ENCODE assay signal across 24 mouse cellular contexts in the genomic region with DNA sequence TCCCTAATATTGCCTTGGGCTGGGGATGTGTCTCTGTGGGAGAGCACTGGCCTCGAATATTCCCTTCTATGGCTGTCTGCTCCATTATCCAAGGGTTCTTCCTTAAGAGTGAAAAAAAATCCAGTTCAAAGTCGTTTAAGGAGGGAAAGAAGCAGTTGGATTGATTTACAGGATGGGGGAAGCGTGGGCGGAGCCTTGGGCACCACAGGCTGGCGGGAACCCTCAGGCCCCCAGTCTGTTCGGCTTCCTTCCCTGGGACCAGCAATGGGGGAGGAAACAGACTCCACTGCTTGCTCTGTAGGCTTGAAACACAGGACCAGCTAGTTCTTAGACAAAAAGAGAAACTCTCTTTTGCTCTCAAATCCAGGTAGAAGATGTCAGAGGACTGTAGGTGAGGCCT. TPM values are rescaled to one million over a fixed set of nuclear protein-coding genes. Genes with fewer than 3 reads are reported as not detected.
DNase-seq lines count a peak whose midpoint lies in the region; ATAC-seq and TF ChIP-seq lines count a peak whose summit lies in the region.
"Had no signal": no experiment of that assay in that cellular context is flagged by ENCODE, and none has a peak within 500 bp of the region (broad histone marks: within the 10 kb centered on the region; RNA-seq: fewer than 3 reads in every experiment).

No protein-coding gene starts in this region.

- no peak overlapping the region for H3K4me3 ChIP-seq in kidney, embryonic 15.5 days (replicated peaks)
- H3K4me3 ChIP-seq in lung, embryonic 14.5 days (ENCODE audit: low read depth, low read length) = no peak overlapping the region
- H3K4me3 ChIP-seq in lung, postnatal 0 days (ENCODE audit: low read depth, low read length) = no peak overlapping the region
- H3K4me3 ChIP-seq: embryonic facial prominence, embryonic 15.5 days; forebrain, embryonic 15.5 days; liver, embryonic 13.5 days had no signal

- H3K4me2 ChIP-seq in kidney, embryonic 15.5 days = no peak overlapping the region
- H3K4me2 ChIP-seq in lung, embryonic 14.5 days = no peak overlapping the region
- no peak overlapping the region for H3K4me2 ChIP-seq in lung, postnatal 0 days (replicated peaks; ENCODE audit: low read depth, low read length)
- H3K4me2 ChIP-seq: embryonic facial prominence, embryonic 15.5 days; forebrain, embryonic 15.5 days; heart, embryonic 11.5 days; liver, embryonic 13.5 days had no signal

- 12% methylated on average over 6 of the region's 6 CpGs for WGBS in kidney, embryonic 15.5 days
- 31% methylated on average over 6 of the region's 6 CpGs for WGBS in lung, embryonic 14.5 days
- WGBS in lung, postnatal 0 days = 36% methylated on average over 6 of the region's 6 CpGs

- no peak for TF ChIP-seq CTCF in lung, embryonic 14.5 days (IDR thresholded peaks at IDR 0.05; ENCODE audit: low read depth)
- no peak for TF ChIP-seq CTCF in lung, postnatal 0 days (IDR thresholded peaks at IDR 0.05)

- no peak for TF ChIP-seq EP300 in lung, postnatal 0 days (IDR thresholded peaks at IDR 0.05)

- H3K9me3 ChIP-seq in kidney, embryonic 15.5 days (replicated peaks) = no peaks in the 10 kb centered on the region
- H3K9me3 ChIP-seq in lung, embryonic 14.5 days (ENCODE audit: low read depth, low read length) = no peaks in the 10 kb centered on the region
- H3K9me3 ChIP-seq in lung, postnatal 0 days (ENCODE audit: low read length) = no peaks in the 10 kb centered on the region
- H3K9me3 ChIP-seq: embryonic facial prominence, embryonic 15.5 days; forebrain, embryonic 15.5 days; liver, embryonic 13.5 days had no signal

- H3K9ac ChIP-seq in kidney, embryonic 15.5 days = no peak overlapping the region
- no peak overlapping the region for H3K9ac ChIP-seq in lung, embryonic 14.5 days
- H3K9ac ChIP-seq in lung, postnatal 0 days (replicated peaks; ENCODE audit: low read depth) = no peak overlapping the region
- H3K9ac ChIP-seq: embryonic facial prominence, embryonic 15.5 days; forebrain, embryonic 15.5 days; liver, embryonic 13.5 days had no signal

- no peaks in the 10 kb centered on the region for H3K27me3 ChIP-seq in kidney, embryonic 15.5 days
- no peaks in the 10 kb centered on the region for H3K27me3 ChIP-seq in lung, embryonic 14.5 days (ENCODE audit: insufficient read depth, low read length)
- no peaks in the 10 kb centered on the region for H3K27me3 ChIP-seq in lung, postnatal 0 days (replicated peaks; ENCODE audit: insufficient read depth, low read length)
- H3K27me3 ChIP-seq: embryonic facial prominence, embryonic 15.5 days; forebrain, embryonic 15.5 days; liver, embryonic 13.5 days had no signal

- no peak for ATAC-seq in kidney, embryonic 15.5 days (replicated peaks; ENCODE audit: low FRiP score)
- no peak for ATAC-seq in lung, embryonic 14.5 days (ENCODE audit: insufficient read depth)
- no peak for ATAC-seq in lung, postnatal 0 days
- ATAC-seq in hematopoietic stem cell, adult 5-6 weeks (replicated peaks in 1 of 2; ENCODE audit: insufficient read depth in 1 of 2, low FRiP score in 2 of 2, low TSS enrichment in 1 of 2, low read depth in 1 of 2, poor library complexity in 2 of 2, severe bottlenecking in 2 of 2) = peak; percentile 42 to 65; a peak in 2 of 4 replicates
- ATAC-seq: forebrain, embryonic 15.5 days; hindbrain, postnatal 0 days; intestine, embryonic 16.5 days had no signal

- no peaks in the 10 kb centered on the region for H3K36me3 ChIP-seq in kidney, embryonic 15.5 days
- H3K36me3 ChIP-seq in lung, embryonic 14.5 days (ENCODE audit: insufficient read depth) = no peaks in the 10 kb centered on the region
- H3K36me3 ChIP-seq in lung, postnatal 0 days (ENCODE audit: insufficient read depth, low read length) = no peaks in the 10 kb centered on the region
- H3K36me3 ChIP-seq: embryonic facial prominence, embryonic 15.5 days; forebrain, embryonic 15.5 days; liver, embryonic 13.5 days had no signal

- DNase-seq in kidney, adult 18-20 months = no peak
- peak; percentile 54 for DNase-seq in lung, embryonic 14.5 days
- no peak for DNase-seq in lung, postnatal 0 days (ENCODE audit: low spot score)
- no peak for DNase-seq in left cerebral cortex, adult 18-20 months (ENCODE audit: low spot score in 2 of 2)
- DNase-seq in cerebellum, adult 9-11 months = no peak
- DNase-seq: adrenal gland, adult 2 months; B cell, adult 2 months; cerebellum, adult 11-12 months; cerebellum, postnatal 25 days; gastrocnemius, postnatal 10 days; liver, embryonic 13.5 days; lung, adult 2 months; lung, postnatal 36 days; midbrain, embryonic 14.5 days; thymus, adult 2 months had no signal

- peak overlapping the region; percentile 34 for H3K27ac ChIP-seq in kidney, embryonic 15.5 days
- H3K27ac ChIP-seq in lung, embryonic 14.5 days (ENCODE audit: low read depth) = no peak overlapping the region
- H3K27ac ChIP-seq in lung, postnatal 0 days (ENCODE audit: low read length) = no peak overlapping the region
- H3K27ac ChIP-seq: embryonic facial prominence, embryonic 15.5 days; forebrain, embryonic 15.5 days; hindbrain, postnatal 0 days; liver, embryonic 13.5 days; stomach, postnatal 0 days had no signal

- H3K4me1 ChIP-seq in kidney, embryonic 15.5 days = peaks cover 47% of the 10 kb centered on the region
- 0 out of 2 replicates have a peak, but pooled peaks cover 5% of the 10 kb centered on the region for H3K4me1 ChIP-seq in lung, embryonic 14.5 days (ENCODE audit: insufficient read depth)
- no peaks in the 10 kb centered on the region for H3K4me1 ChIP-seq in lung, postnatal 0 days (ENCODE audit: insufficient read depth, low read depth, low read length)
- H3K4me1 ChIP-seq: liver, embryonic 13.5 days had no signal

RNA-seq across cellular contexts. Expression of gene Spsb1, which starts 13.7 kb away (rescaled TPM):
- 11.7 and 12.7 TPM in 2 replicates for polyA plus RNA-seq in kidney, embryonic 15.5 days (2015; fragmentation: Nextera tagmentation; extraction: Ambion mirVana)
- 17.0 and 17.1 TPM in 2 replicates for polyA plus RNA-seq in lung, embryonic 14.5 days (2014; fragmentation: Nextera tagmentation; extraction: Ambion mirVana)
- 14.6 and 19.2 TPM in 2 replicates for polyA plus RNA-seq in lung, postnatal 0 days (2015; fragmentation: Nextera tagmentation; extraction: Ambion mirVana)
- 0.30 TPM in 1 of 2 replicates, not detected in the other for total RNA-seq in hematopoietic stem cell, adult 5-6 weeks (2017)
- total RNA-seq in left cerebral cortex, adult 18-20 months (2021) = 10 to 100 TPM; 11.1 to 13.8 TPM
- total RNA-seq: granulocyte monocyte progenitor cell, adult 5-6 weeks had no signal

RNA-seq across cellular contexts. Expression of gene H6pd, which starts 40.3 kb away (rescaled TPM):
- polyA plus RNA-seq in kidney, embryonic 15.5 days (2015; fragmentation: Nextera tagmentation; extraction: Ambion mirVana) = 17.8 and 18.5 TPM in 2 replicates
- polyA plus RNA-seq in lung, embryonic 14.5 days (2014; fragmentation: Nextera tagmentation; extraction: Ambion mirVana) = 20.4 and 22.0 TPM in 2 replicates
- polyA plus RNA-seq in lung, postnatal 0 days (2015; fragmentation: Nextera tagmentation; extraction: Ambion mirVana) = 44.8 and 45.8 TPM in 2 replicates
- 22.7 and 26.6 TPM in 2 replicates for total RNA-seq in hematopoietic stem cell, adult 5-6 weeks (2017)
- total RNA-seq in left cerebral cortex, adult 18-20 months (2021) = 10 to 100 TPM; 11.2 to 11.5 TPM

Comparison
In these comparisons a context has a peak if more than half of its experiments do, and no peak if none do; other contexts are left out.
1. ATAC-seq: peak in hematopoietic stem cell, adult 5-6 weeks (2 of 2); none in kidney, embryonic 15.5 days (single experiment), lung, embryonic 14.5 days (single experiment) and lung, postnatal 0 days (single experiment).